Mouse (Mus musculus): ENCODE measurements around the gene Cinp.

Cinp gene

DNA sequence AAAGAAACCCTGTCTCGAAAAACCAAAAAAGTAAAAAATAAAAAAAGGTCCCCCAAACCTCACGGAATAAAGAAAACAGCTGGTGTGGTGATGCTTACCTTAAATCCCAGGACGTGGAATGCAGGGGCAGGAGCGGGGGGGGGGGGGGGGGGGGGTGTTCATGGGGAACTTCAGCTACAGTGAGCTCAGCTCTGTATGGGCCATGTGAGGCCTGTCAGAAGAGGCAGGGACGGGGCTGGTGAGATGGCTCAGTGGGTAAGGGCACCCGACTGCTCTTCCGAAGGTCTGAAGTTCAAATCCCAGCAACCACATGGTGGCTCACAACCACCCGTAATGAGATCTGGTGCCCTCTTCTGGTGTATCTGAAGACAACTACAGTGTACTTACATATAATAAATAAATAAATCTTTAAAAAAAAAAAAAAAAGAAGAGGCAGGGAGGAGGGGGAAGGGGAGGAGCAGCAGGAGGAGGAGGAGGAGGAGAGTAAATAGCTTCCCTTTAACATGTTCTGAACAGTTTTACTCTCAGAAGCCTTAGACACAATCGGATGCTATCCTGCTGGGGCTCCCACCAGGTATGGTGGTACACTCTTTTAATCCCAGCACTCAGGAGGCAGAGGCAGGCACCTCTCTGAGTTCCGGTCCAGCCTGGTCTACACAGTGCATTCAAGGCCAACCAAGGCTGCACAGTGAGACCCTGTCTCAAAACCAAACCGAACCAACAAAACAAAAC is 58.5 kb downstream of the Cinp start:
- no peak for DNase-seq

DNA sequence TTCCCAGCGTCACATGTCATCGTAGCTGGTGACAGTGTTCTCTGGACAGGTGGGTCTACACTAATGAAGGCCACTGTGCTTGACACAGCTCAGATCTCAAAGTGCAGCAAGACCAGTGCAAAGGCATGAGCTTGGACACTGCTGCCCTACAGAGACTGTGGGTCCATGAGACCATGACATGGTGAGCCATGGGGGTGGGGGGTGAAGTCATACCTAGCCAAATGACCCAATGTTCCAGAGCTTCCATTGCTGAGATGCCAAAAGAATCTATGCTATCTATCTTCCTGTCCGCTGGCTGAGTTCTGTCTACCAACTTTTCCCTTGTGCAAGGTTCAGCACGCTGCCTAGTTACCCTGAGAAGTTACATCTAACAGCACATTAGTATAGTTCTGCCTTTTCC is 60.0 kb downstream of the Cinp start:
- DNase-seq = no peak
